ENCODE assay signal across 29 mouse cellular contexts in genomic region chr1:87699890-87700448, GRCm38 (mm10). TPM values are rescaled to one million over a fixed set of nuclear protein-coding genes. Genes with fewer than 3 reads are reported as not detected.
DNase-seq lines count a peak whose midpoint lies in the region; ATAC-seq and TF ChIP-seq lines count a peak whose summit lies in the region.
"Had no signal": no experiment of that assay in that cellular context is flagged by ENCODE, and none has a peak within 500 bp of the region (broad histone marks: within the 10 kb centered on the region; RNA-seq: fewer than 3 reads in every experiment).

No protein-coding gene starts in this region.

- H3K27me3 ChIP-seq in kidney, adult 2 months (replicated peaks; ENCODE audit: control insufficient read depth, insufficient read depth, low read length), result no peaks in the 10 kb centered on the region
- H3K27me3 ChIP-seq: CH12.LX; embryonic facial prominence, embryonic 13.5 days; forebrain, embryonic 12.5 days; kidney, embryonic 15.5 days; limb, embryonic 12.5 days; stomach, embryonic 15.5 days had no signal

- intact Hi-C loops in left cerebral cortex, adult 2 months (cut with DNase I), result no loop called here
- intact Hi-C loops in left cerebral cortex, postnatal 10 days (cut with DNase I), result no loop called here

- no peaks in the 10 kb centered on the region for H3K36me3 ChIP-seq in kidney, adult 2 months (ENCODE audit: control insufficient read depth, insufficient read depth, low read length)
- H3K36me3 ChIP-seq: embryonic facial prominence, embryonic 13.5 days; forebrain, embryonic 12.5 days; hindbrain, embryonic 10.5 days; intestine, embryonic 15.5 days; kidney, embryonic 15.5 days; limb, embryonic 12.5 days; stomach, embryonic 15.5 days had no signal

- peak; percentile 50; the same call in 1 of the 2 replicates for ATAC-seq in common myeloid progenitor, adult 5-6 weeks (replicated peaks; ENCODE audit: low read depth, poor library complexity, severe bottlenecking)
- ATAC-seq: hindbrain, embryonic 16.5 days; intestine, embryonic 15.5 days had no signal

- no peak for TF ChIP-seq POLR2A in kidney, adult 2 months (IDR thresholded peaks at IDR 0.05; ENCODE audit: low read depth, low read length)

- no peak overlapping the region for H3K27ac ChIP-seq in kidney, adult 2 months (ENCODE audit: insufficient read depth, low read depth, low read length)
- peak overlapping the region; percentile 58 for H3K27ac ChIP-seq in left cerebral cortex, adult 2 months
- H3K27ac ChIP-seq: embryonic facial prominence, embryonic 13.5 days; forebrain, embryonic 12.5 days; hindbrain, embryonic 10.5 days; intestine, embryonic 15.5 days; kidney, embryonic 15.5 days; limb, embryonic 12.5 days; liver, embryonic 14.5 days; macrophage; stomach, embryonic 15.5 days had no signal

- TF ChIP-seq CTCF in kidney, adult 2 months (conservative IDR thresholded peaks at IDR 0.05; ENCODE audit: insufficient read depth, insufficient read length, low read depth, low read length), result no peak
- TF ChIP-seq CTCF in left cerebral cortex, adult 2 months (IDR thresholded peaks at IDR 0.05), result no peak

- DNase-seq in kidney, postnatal 10 days, result peak; percentile 38
- DNase-seq in kidney, adult 2 months, result no peak
- DNase-seq in left cerebral cortex, adult 2 months (ENCODE audit: extremely low spot score in 1 of 2, low spot score in 2 of 2), result no peak
- DNase-seq in left cerebral cortex, postnatal 10 days (ENCODE audit: extremely low spot score in 1 of 2, low spot score in 2 of 2), result no peak
- peak; percentile 12 for DNase-seq in lung, postnatal 10 days
- DNase-seq in lung, postnatal 25 days (ENCODE audit: low spot score), result no peak
- DNase-seq: adrenal gland, adult 2 months; B cell, adult 2 months; cerebellum, adult 2 months; cerebellum, postnatal 25 days; embryo, embryonic 11 days; gastrocnemius, postnatal 10 days; heart, adult 11 months; heart, postnatal 10 days; thymus, postnatal 25 days had no signal

- no peak overlapping the region for H3K4me3 ChIP-seq in kidney, adult 2 months (ENCODE audit: insufficient read depth, low read depth, low read length)
- no peak overlapping the region for H3K4me3 ChIP-seq in left cerebral cortex, adult 2 months
- H3K4me3 ChIP-seq: embryonic facial prominence, embryonic 13.5 days; erythroblast, embryonic 14.5 days; forebrain, embryonic 12.5 days; heart, embryonic 12.5 days; hindbrain, embryonic 10.5 days; intestine, embryonic 15.5 days; kidney, embryonic 15.5 days; limb, embryonic 12.5 days; stomach, embryonic 15.5 days had no signal

- 46% methylated on average over 5 of the region's 5 CpGs for WGBS in kidney, adult 2 months

- no peaks in the 10 kb centered on the region for H3K4me1 ChIP-seq in kidney, adult 2 months (ENCODE audit: control insufficient read depth, insufficient read depth, low read length)
- H3K4me1 ChIP-seq: embryonic facial prominence, embryonic 13.5 days; forebrain, embryonic 12.5 days; hindbrain, embryonic 10.5 days; intestine, embryonic 15.5 days; kidney, embryonic 15.5 days; limb, embryonic 12.5 days; stomach, embryonic 15.5 days had no signal

RNA-seq across cellular contexts. Expression of gene Atg16l1, which starts 55.7 kb away (rescaled TPM):
- 19.8 and 20.0 TPM in 2 replicates for polyA plus RNA-seq in kidney, adult 2 months (2012; rRNA removed)
- 10 to 100 TPM; 69.1 to 69.5 TPM for total RNA-seq in left cerebral cortex, adult 2 months (2021)
- total RNA-seq in left cerebral cortex, postnatal 10 days (2021), result 10 to 100 TPM; 68.3 to 71.0 TPM
- 60.4 and 61.7 TPM in 2 replicates for total RNA-seq in common myeloid progenitor, adult 5-6 weeks (2017)

Comparison
In these comparisons a context has a peak if more than half of its experiments do, and no peak if none do; other contexts are left out.
1. DNase-seq: peak in kidney, postnatal 10 days (single experiment) and lung, postnatal 10 days (single experiment); none in kidney, adult 2 months (single experiment), left cerebral cortex, adult 2 months (0 of 2), left cerebral cortex, postnatal 10 days (0 of 2) and lung, postnatal 25 days (single experiment).